Mouse (Mus musculus) cerebellum, adult 2 months (tissue): ENCODE results near the gene Ppox. TPM values are rescaled to one million over a fixed set of nuclear protein-coding genes. Genes with fewer than 3 reads are reported as not detected.
A peak's percentile ranks its signal among the peaks of the same experiment; 100 is the strongest.
"Not testable (repeated sequence)": the region's sequence is repeated elsewhere in the genome, so short reads cannot be mapped to it uniquely, and the experiment has no call there.

Experiments used
- DNase-seq, 2 experiments: peaks; one replicate each; pipeline ENCODE4 v3.0.0; 2021
- H3K27ac ChIP-seq: fragments of 200-500 bp; 2 replicates; pipeline ENCODE4 v1.5.1; 2012; ENCODE audit warnings: low read length, control low read depth, inconsistent platforms; ENCODE audit not compliant: insufficient read depth
- H3K27me3 ChIP-seq: fragments of 200-500 bp; 2 replicates; pipeline ENCODE4 v1.6.1; 2012; ENCODE audit warnings: inconsistent platforms, mild to moderate bottlenecking, low read length, moderate library complexity; ENCODE audit not compliant: control insufficient read depth, insufficient read depth
- H3K4me1 ChIP-seq: fragments of 200-500 bp; 2 replicates; pipeline ENCODE4 v1.6.1; 2011; ENCODE audit warnings: low read length; ENCODE audit not compliant: control insufficient read depth, insufficient read depth
- H3K4me3 ChIP-seq: fragments of 200-500 bp; replicated peaks from 2 replicates; pipeline ENCODE3; 2011; ENCODE audit warnings: mild to moderate bottlenecking, low read depth, low read length, control low read depth; ENCODE audit not compliant: insufficient read depth
- CTCF ChIP-seq: fragments of 200-500 bp; IDR thresholded peaks from 2 replicates; pipeline ENCODE4 v1.5.1; 2011; ENCODE audit warnings: low read depth, mild to moderate bottlenecking, control low read depth, low read length, moderate library complexity, borderline replicate concordance; ENCODE audit not compliant: insufficient read depth
- POLR2A ChIP-seq: fragments of 200-500 bp; IDR thresholded peaks from 2 replicates; pipeline ENCODE4 v1.6.1; 2011; ENCODE audit warnings: low read length, control low read depth, borderline replicate concordance; ENCODE audit not compliant: insufficient read depth
- WGBS: fragments of 180-500 bp; shearing (Covaris S2); methylation state at CpG from one replicate; pipeline ENCODE4 v1.1.7; 2018; 5-methylcytosine and 5-hydroxymethylcytosine counted together
- polyA plus RNA-seq: library from polyadenylated mRNA; depleted of rRNA; stranded (reverse); fragments of >200 nt; gene quantifications from 2 replicates; pipeline ENCODE4 v1.2.3, GENCODE M21; 2012; rRNA removed

Ppox gene
- polyA plus RNA-seq: 76.9 and 81.2 TPM in 2 replicates

DNA sequence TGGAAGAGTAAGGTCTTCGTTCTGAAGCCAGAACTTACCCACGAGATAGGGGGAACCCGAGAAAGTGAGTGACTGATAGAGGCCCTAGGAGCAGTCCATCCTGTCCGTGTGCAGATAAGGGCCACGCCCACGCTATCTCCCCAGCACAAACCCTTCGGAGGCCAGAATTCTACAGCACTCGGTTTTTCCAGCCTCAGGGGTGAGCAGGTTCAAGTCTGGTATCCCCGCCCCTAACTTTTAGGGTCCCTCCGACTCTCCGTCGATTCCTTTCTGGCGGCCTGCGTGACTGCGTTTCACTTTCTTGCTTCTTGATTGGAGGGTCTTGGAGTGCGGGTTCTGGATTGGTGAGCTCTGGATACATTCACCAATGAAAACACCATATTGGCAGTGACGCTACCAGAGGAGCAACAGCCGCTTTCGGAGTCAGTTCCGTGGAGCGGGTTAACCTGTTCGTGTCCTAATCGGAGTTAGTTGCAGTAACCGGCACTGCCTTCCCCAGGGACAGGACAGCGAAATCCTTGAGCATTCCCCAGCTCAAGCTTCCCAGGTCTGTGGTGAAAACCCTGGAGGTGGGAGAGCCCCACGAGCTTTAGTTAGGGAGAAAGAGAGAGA lies at the start of gene Ppox:
TSS of gene Ppox (minus strand) at position 271 of the 612 bp plus-strand sequence.
- Histone ChIP-seq H3K4me1 (peaks cover 7% of the 10 kb centered on the region; the same call in 1 of the 2 replicates), H3K27ac (peak within 1 kb of the TSS; percentile 15), H3K27me3 (no peaks in the 10 kb centered on the region), H3K4me3 (peak within 1 kb of the TSS; percentile 94)
- peak; percentile 92 to 98 for DNase-seq
- TF ChIP-seq CTCF (no peak), POLR2A (peak; percentile 9; the same call in 1 of the 2 replicates)
- under 1% methylated on average over 26 of the region's 26 CpGs for WGBS

DNA sequence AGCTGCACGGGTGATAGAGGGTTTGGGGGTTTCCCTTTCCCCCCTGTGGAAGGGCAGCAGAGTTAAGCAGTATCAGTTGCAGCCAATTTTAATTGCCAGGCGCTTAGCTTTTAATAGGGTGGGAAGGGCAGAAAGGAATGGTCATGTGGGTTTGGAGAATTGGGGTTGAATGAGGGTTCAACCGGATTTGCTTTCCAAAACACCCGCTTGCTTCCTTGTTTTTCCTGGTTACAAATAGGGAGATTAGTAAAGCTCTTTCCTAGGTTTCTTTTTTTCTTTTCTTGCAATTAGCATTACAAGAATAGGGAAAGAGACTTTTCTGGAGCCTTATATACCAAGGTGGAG lies 49.2 kb upstream of the Ppox start:
- no peak for DNase-seq
- H3K27ac ChIP-seq: peak overlapping the region; percentile 4; the same call in 1 of the 2 replicates
- no peaks in the 10 kb centered on the region for H3K27me3 ChIP-seq
- WGBS: 0% methylated on average over 4 of the region's 4 CpGs
- H3K4me3 ChIP-seq: peak overlapping the region; percentile 85
- no peak for TF ChIP-seq CTCF
- no peak for TF ChIP-seq POLR2A
- peaks cover 15% of the 10 kb centered on the region for H3K4me1 ChIP-seq

DNA sequence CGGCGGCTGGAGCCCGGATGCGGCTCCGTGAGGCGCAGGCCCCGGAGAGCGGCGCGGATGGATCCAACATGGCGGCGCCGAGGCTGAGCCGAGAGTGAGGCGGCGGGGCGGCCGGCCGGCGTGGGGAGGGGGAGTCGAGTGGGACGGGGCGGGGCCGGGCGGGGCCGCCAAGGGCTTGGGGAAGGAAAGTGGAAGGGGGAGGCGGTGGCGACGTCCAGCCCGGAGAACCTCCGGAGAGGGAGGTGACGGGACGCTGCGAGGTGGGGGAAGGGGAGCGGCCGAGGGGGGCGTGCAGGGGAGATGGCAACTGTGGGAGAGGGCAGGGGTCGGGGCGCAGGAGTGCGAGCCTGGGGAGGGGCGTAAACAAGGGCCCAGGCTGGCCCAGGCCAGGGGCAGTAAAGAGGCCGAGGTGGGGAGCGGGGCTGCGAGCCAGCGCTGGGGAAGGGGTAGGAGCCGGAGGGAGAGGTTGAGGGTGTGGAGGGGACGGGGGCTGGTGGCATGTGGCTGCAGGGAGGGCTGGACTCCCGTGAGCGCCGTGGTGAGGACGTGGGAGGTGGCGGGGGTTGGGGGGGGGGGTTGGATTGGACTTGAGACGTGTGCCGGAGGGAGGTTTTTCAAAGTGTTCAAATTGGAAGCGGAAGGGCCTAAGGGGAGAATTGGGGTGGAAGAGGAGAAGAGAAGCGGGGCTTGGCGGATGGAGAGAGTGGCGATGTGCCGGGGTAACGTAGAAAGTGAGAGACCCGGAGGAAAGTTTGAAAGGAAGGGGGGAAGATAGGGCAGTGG lies 48.6 kb upstream of the Ppox start:
- TF ChIP-seq CTCF: no peak
- H3K4me3 ChIP-seq: peak overlapping the region; percentile 85
- 2% methylated on average over 51 of the region's 61 CpGs for WGBS
- no peaks in the 10 kb centered on the region for H3K27me3 ChIP-seq
- DNase-seq: peak; percentile 30 to 56
- peak overlapping the region; percentile 97; the same call in 1 of the 2 replicates for H3K27ac ChIP-seq
- peaks cover 15% of the 10 kb centered on the region for H3K4me1 ChIP-seq

DNA sequence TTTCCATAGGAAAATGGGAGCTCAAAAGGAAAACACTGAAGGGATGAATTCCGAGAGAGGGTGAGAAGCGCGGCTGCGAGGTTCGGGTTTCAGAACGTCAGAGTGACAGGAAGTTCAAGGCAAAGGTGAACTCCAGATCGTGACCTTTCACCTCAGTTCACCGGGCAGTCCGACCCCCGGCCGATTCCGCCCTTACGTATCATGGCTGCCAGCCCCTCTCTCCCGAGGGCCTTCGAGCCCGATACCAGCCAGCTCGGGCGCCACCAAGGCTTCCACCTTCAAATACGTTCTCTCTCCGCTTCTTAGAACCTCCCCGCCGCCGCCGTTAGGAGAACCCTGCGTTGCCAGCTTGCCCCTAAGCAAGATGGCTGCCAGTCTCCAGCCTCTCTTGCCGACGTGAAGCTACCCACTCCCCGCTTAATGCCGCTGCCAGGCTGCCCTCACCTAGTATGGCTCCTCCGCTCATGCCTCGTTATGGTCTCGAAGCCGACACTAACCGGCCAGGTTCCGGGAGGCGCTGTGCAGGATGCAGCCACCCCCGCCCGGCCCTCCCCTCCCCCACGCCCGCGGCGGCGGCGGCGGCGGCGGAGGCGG lies 48.0 kb upstream of the Ppox start, which contains the start of gene Dedd:
TSS of gene Dedd (plus strand) at position 307 of the 594 bp plus-strand sequence.
- DNase-seq: peak; percentile 94 to 95
- Histone ChIP-seq H3K4me3 (peak within 1 kb of the TSS; percentile 85), H3K4me1 (peaks cover 15% of the 10 kb centered on the region)

DNA sequence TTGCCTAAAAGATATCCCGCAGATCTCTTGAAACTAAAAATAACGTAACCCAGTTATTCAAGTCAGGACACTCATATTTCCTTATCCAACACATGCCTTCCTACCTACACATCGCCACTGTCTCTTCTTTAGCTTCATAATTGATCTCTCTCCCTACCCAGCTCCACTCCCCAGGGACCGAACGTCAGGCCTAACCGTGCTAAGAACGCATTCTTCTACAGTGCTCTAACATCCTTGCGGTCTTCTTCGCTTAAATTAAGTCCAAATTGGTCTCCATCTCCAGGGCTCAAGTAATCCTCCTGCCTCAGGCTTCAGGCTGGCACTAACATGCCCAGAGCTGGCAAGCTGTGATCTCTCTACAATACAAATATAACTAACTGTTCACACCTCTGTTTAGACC lies 47.3 kb upstream of the Ppox start:
- Histone ChIP-seq H3K4me3 (peak overlapping the region; percentile 85), H3K27me3 (no peaks in the 10 kb centered on the region), H3K4me1 (peaks cover 13% of the 10 kb centered on the region), H3K27ac (peak overlapping the region; percentile 97)
- peak in 1 of 2 experiments; percentile 23 for DNase-seq
- no peak for TF ChIP-seq CTCF
- TF ChIP-seq POLR2A: no peak
- 18% methylated on average over 9 of the region's 9 CpGs for WGBS

More for the DNA sequence above, 48.0 kb upstream of the Ppox start, which contains the start of gene Dedd:
- Histone ChIP-seq H3K27ac (peak within 1 kb of the TSS; percentile 97), H3K27me3 (no peaks in the 10 kb centered on the region)
- under 1% methylated on average over 48 of the region's 48 CpGs for WGBS
- TF ChIP-seq POLR2A (peak; percentile 62; the same call in 1 of the 2 replicates), CTCF (no peak)

DNA sequence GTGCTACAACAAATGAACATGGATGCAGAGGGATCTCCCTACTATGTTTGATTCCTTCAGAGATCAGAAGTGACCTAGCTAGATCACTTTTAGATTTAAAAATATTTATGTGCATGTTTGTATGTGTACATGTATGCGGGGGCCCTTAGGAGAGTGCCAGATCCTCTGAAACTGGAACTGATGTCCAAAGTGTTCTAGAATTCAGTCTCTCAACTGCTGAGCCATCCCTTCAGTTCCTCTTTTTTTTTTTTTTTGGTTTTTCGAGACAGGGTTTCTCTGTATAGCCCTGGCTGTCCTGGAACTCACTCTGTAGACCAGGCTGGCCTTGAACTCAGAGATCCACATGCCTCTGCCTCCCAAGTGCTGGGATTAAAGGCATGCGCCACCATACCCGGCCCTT lies 45.6 kb upstream of the Ppox start:
- H3K27me3 ChIP-seq, DNase-seq, H3K4me1 ChIP-seq, H3K4me3 ChIP-seq, H3K27ac ChIP-seq: not testable (repeated sequence)
- 83% methylated on average over 4 of the region's 4 CpGs for WGBS

DNA sequence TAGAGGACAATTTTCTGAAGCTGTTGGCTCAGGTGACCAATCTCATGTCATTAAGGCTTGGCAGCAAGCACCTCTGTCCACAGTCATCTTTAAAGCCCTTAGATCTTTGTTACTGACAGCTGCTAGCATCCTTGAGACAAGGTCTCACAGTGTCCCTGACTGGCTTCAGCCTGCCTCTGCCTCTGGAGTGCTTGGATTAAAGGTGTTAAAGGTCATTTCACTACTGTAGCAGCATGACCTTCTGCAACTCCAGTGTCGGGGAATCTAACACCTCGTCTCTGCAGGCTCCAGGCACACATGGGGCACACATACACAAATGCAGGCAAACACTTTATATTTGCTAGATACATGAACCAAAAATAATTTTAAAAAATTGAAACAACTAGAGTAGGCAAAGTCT lies 44.6 kb upstream of the Ppox start:
- WGBS: 69% methylated on average over 2 of the region's 2 CpGs
- no peaks in the 10 kb centered on the region for H3K27me3 ChIP-seq
- H3K4me1 ChIP-seq: peaks cover 5% of the 10 kb centered on the region
- H3K4me3 ChIP-seq: no peak overlapping the region
- DNase-seq: no peak
- no peak for TF ChIP-seq POLR2A
- TF ChIP-seq CTCF: no peak
- H3K27ac ChIP-seq: no peak overlapping the region
